Mouse (Mus musculus) G1E-ER4 (cell line): ENCODE results near the gene Eef1akmt1. TPM values are rescaled to one million over a fixed set of nuclear protein-coding genes. Genes with fewer than 3 reads are reported as not detected.

ENCODE experiments used
- GATA1 ChIP-seq: IDR thresholded peaks from one replicate; pipeline ENCODE4 v1.8.0; 2012; ENCODE audit warnings: low read length, inconsistent platforms
- polyA plus RNA-seq: library from polyadenylated mRNA; stranded (reverse); fragments of >175 nt; gene quantifications from 2 replicates; pipeline ENCODE4 v1.2.3, GENCODE M21; 2012

The Eef1akmt1 gene
- polyA plus RNA-seq, 1 experiment, result 1.1 TPM

DNA sequence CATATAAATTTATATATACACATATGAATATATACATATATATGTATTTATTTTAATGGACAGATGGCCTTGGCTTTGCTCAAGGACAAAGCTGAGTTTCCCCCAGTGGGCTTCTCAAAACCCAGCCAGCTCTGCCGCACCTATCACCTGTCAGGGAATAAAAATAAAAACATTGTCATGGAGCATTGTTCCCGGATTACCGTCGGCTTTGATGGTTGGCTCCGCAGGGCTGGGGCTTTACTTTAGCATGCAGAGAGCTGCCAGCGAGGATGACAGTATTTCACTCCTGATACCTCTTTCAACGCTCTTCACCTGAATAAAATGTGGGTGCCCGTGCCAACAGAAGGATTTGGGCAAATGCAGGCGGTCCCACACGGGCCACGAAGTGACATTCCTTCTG lies 37.6 kb downstream of the Eef1akmt1 start:
- no peak for TF ChIP-seq GATA1

DNA sequence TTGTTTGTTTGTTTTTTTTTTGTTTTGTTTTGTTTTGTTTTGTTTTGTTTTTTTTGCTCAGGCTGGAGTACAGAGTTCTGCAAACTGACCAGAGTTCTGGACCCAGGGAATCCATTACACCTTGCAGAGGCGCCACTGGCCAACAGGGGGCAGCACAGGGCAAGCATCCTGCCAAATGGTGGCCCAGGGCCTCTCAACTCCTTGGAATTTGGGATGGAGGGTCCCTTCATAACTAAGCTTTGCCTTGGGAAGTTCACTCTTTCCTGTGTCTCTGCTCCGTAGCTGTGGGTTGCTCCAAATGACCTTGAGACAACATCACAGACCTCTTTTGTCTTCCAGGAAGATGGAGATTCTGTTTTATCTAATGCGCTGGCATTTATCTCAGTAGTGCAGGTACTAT lies 38.2 kb downstream of the Eef1akmt1 start:
- no peak for TF ChIP-seq GATA1

DNA sequence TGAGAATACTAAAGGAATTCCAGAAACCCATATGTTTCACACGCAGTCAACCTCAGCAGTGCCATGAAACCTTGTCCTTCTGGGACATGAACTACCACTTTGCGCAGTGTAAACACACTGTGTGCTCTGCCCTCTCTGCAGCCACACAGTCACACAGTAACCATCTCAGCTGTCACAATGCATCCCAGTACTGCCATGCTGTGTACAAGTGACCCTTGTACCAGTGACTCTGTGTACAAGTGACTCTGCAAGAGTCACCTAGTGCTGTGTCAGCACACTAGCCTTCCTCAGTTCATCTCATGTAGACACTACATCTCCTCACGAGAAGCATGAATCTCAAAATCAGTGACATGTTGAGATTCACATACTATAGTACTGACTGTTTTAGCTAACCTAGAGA lies 38.8 kb downstream of the Eef1akmt1 start:
- no peak for TF ChIP-seq GATA1

DNA sequence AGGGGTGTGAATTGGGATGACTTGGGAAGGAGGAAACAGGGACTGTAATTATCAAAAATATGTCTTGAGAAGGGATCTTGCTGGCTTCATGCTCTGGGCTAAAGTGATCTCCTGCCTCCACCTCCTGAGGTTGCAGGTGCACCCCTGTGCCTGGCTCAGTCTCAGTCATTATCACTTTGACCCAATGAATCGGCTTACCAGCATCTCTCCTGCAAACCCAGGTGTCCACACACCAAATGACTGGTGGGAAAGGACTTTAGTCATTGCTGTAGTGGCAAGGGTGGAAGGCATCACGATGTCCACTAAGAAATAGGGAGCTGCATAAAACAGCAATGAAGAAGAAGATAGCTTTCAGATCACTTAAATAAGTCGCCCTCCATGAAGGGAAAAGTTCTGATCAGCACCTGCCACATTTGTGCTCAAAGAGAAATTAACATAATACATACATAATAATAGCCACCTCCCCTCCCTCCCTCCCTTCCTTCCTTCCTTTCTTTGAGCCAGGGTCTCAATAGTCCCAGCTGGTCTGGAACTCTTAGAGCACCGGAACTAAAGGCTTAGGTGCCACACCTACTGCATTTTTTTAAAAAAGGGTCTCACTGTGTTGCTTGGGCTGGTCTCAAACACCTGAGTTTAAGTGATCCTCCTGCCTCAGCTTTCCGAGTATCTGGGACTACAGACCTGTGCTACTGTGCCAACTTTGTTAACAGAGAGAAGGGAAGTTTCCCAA lies 41.5 kb downstream of the Eef1akmt1 start:
- TF ChIP-seq GATA1, result no peak

DNA sequence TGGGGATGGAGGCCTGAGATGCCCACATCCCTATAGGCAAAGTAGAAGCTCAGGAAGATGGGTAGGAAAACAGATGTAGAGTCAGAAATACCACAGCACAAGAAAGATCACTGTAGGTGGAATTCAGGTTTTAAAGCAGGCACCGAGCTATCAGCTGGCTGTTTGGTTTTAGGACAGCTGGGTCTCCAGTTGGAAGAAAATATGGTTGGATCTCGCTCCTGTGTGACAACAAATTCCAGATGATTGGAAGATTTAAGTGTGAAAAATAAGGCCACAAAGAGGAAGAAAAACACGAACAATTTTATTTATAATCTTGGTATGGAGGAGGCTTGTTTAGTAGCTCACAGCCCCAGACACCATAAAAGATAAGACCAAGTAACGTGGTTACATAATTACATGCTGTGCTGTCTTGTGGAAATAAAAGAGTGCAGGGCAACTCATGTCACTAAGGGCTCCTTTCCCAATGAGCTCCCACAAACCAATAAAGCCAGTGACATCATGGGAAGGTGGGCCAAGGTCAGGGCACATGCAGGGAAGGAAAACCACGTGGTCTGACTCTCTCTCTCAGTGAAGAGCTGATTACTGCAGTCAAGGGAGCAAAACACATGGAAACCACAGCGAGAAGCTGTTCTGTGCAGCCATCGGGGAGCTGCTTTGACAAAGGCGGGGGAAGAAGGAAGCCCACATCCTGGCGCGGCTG lies 42.2 kb downstream of the Eef1akmt1 start:
- no peak for TF ChIP-seq GATA1

DNA sequence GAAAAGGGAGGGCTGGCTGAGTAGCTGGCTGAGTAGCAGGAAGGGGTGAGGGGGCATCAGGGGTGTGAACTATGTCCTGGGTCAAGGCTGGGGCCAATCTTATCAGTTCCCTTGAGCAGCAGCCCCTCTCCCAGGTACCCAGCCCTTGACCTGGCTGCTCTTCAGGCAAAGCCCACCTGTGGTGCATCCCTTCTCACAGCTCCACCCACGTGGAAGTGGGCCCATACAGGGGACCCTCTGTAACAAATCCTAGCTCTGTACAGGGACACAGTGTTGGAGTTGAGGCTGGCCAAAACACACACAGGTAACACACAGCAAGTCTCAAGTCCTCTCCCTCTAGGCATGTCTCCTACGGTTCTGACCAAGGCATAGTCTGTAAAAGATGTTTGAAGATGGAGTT lies 43.8 kb downstream of the Eef1akmt1 start:
- TF ChIP-seq GATA1, result no peak

DNA sequence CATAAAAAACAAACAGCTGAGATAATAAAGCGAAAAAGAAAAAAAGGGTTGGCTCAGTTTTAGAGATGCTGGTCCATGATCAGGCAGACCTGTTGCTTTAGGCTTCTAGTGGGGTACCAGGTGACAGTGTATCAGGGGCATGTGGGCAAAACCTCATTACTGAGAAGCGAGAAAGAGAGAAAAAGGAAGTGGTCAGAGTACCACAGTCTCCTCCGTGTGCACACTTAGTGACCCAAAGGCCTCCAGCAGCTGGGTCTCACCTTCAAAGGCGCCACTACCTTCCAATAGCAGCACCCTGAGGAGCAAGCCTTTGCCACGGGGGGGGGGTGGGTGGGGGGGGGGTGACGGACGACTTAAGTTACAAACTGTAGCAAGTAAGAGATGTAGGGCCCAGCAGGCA lies 44.3 kb downstream of the Eef1akmt1 start:
- TF ChIP-seq GATA1, result no peak

DNA sequence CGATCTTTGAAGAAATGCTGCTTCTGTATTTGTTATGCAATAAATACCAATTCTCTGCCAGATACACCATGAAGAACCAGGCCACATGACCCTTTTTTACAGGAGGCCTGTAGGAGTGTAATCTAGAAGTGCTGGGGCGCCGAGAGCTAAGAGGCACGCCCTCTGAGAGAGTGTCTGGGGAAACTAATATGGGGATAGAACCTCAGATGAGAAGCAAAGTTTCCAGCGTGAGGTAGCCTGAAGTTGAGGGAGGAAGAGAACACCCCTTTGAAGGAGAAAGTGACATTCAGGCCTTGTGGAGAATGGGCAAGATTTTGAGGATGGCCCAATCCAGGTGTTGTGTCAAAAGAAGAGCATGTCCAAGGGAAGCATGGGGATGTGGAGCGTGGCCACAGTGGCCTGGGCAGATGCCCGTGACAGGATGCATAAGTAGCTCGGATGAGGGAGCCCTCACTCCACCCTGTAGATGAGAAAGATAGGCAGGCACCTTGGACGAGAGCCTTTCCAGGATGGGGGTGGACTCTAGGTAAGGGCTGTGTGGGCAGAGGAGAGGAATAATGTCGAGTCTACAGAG lies 45.3 kb downstream of the Eef1akmt1 start:
- no peak for TF ChIP-seq GATA1

DNA sequence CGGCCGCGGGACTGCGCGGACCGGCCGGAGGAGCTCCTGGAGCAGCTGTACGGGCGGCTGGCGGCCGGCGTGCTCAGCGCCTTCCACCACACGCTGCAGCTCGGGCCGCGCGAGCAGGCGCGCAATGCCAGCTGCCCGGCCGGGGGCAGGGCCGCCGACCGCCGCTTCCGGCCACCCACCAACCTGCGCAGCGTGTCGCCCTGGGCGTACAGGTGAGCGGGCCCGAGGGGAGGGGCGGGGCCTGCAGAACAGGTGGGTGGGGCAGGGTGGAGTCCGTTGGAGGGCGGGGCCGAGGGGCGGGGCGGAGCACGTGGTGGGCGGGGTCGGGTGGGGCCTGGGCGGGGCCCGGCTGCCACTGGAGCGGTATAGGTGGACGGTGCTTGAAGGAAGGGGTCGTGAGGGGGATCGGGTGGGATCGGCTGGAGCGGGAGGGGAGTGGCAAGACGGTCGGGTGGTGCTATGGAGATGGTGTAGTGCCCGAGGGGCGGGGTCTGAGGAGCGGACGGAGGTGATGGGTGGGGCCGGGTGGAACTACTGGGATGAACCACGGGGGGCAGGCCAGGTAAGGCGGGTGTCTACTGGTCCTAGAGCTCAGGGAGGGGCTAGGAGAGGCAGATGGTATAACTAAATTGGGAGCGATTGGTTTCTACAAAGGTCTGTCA lies 45.9 kb downstream of the Eef1akmt1 start:
- TF ChIP-seq GATA1, result no peak

DNA sequence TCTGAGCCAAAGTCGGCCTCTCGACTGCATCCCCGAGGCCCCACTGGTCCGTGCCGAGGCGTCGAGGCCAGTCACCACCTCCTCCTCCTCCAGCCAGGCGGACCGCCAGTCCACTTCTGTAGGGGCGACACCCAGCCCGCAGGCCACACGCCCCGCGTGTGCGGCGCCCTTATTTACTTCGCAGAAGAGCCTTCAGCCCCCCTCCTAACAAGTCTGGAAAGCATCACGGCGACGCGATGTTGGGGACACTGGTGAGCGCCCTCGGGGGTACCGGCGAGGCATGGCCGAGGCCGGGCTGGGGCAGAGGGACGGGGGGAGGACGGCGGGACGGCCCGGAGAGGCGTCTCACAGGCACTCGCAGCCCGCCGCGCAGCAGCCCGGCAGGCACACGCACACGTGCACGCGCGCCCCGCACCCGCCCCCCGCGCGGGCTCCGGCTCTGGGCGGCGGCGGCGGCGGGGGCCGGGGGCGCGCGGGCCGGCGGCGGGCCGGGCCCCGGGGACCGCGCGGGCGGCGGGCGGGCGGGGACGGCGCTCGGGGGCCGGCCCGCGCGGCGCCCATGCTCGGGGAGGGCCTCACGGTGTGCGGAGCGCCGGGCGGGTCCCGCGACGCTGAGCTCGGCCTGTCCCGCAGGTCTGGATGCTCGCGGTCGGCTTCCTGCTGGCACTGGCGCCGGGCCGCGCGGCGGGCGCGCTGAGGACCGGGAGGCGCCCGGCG lies 46.6 kb downstream of the Eef1akmt1 start, which contains the start of gene Il17d:
Gene Il17d, plus strand, starts transcription at position 107 of the 717 bp plus-strand sequence.
- no peak for TF ChIP-seq GATA1

DNA sequence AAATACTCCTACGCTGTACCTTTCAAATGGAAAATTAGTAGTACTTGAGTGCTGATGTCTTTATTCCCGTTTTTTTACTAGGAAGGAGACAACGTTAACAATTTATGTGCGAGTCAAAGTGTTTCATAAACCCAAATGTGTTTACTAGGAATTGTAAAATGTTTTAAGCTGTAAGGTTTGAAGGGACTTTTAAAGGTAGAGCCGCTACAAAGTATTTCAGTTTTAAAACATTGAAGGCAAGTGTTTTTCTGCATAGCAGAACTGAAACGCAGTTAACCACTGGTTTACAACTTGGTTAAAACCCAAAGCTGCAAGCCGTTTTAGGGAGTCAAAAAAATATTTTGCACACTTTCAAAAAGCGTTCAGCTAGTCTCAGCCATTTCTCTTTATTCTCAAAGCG lies 47.6 kb downstream of the Eef1akmt1 start:
- TF ChIP-seq GATA1, result no peak

DNA sequence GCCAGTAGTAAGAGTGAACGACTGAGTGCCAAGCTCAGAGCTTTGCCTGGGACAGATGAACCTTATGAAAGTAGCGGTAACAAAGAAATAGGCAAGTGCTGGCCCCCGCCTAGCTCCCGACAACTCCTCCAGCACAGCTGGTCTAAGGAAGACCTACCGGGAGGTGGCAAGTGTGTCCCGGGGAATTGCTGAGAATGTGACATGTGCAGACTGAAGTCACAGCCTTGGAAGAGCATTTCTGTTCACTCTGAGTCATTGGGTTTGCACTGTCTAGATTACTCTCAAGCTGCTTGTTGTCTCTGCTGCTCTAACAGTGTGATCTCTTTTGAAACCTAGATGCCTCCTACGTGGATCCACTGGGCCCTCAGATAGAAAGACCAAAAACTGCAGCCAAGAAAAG lies 54.4 kb downstream of the Eef1akmt1 start:
- TF ChIP-seq GATA1, result no peak

DNA sequence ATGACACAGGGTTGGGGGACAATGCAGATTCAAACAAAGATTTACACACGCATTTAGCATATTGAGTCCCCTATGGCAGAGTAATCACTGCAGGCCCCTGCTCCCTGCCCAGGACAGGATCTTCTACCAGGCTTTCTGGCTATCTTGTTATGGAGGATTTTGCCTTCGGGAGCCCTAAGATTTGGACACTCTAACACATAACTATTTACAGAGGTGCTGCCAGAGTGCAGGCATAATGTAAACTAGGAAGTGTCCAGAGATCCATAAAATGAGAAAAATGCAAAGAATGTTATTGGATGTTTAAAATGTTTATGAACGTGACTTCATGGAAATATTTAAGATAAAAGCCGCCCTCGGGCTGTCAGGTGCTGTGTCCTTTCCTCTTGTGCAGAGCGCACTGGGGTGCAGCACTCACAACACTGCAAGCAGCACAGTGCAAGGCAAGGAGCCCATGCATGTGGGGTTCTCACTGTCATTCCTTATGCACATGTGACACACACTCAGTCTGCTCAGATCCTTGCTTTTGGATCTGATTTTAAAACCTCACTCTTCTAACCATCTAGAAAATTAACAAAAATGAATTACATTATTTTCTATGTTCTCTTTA lies 56.2 kb downstream of the Eef1akmt1 start:
- TF ChIP-seq GATA1, result no peak

DNA sequence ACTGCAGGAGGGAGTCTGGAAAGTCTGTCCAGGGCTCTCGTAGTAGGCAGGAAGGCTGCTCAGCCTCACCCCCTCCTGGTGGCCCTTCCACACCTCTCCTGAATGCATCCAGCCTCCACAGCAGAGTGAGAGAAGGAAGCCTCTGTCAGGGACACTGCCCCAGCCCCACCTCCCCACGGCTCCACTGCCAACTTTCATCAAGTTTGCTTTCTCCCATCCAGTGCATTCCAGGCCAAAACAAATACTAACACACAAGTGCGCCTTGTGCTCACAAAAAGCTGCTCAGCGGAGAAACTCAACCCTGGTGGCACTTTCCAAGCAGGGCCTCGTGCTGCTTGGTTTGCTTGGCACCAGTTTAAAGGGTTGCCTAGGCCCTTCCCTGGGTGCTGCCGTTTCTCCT lies 61.9 kb downstream of the Eef1akmt1 start:
- TF ChIP-seq GATA1, result no peak

DNA sequence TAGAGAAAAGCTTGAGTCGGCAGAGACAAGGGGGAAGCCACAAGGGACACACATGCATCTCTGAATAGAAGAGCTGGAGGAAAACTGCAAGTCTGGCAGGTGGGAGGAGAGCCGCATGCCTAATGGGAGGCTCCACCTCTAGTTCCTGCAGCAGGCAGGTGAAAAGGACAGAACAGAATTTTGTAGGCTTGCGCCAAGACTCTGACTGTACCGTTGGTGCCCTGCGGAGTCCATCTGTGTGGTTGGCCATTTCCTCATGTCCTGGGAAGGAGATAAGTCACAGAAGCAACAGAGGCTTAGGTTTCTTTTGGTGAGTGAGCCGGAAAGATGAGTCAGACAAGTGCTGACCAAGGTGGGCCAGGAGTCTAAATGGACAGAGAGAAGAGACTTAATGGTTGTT lies 67.7 kb downstream of the Eef1akmt1 start:
- no peak for TF ChIP-seq GATA1

Other genes starting within 250 kb of the Eef1akmt1 start
- 1.3 and 1.5 TPM in 2 replicates for gene Cryl1, start 173.1 kb downstream of the Eef1akmt1 start, polyA plus RNA-seq
- gene Ift88, start 147.6 kb downstream of the Eef1akmt1 start, polyA plus RNA-seq, result 2.8 and 3.5 TPM in 2 replicates
- not detected in 2 replicates for gene Il17d, start 46.8 kb downstream of the Eef1akmt1 start, polyA plus RNA-seq
- gene Xpo4, start 93.8 kb upstream of the Eef1akmt1 start, polyA plus RNA-seq, result 4.7 and 20.5 TPM in 2 replicates
- gene Gm49361, start 174.5 kb upstream of the Eef1akmt1 start, polyA plus RNA-seq, result not detected in 2 replicates
- gene Lats2, start 186.8 kb upstream of the Eef1akmt1 start, polyA plus RNA-seq, result 0.02 TPM in 1 of 2 replicates, not detected in the other
- gene Sap18, start 226.6 kb upstream of the Eef1akmt1 start, polyA plus RNA-seq, result 478 and 509 TPM in 2 replicates